Mouse (Mus musculus): Measurements from ENCODE around the gene Fosb. TPM values are rescaled to one million over a fixed set of nuclear protein-coding genes. Genes with fewer than 3 reads are reported as not detected.

Fosb gene
- polyA plus RNA-seq, 1 experiment from 2014 or later: not detected

GRCm38 (mm10) chr7:19342481-19343027 is 32.7 kb upstream of the Fosb start:
- Histone ChIP-seq H3K4me1 (peaks cover 46% of the 10 kb centered on the region), H3K4me3 (peak overlapping the region; percentile 68), H3K27me3 (replicated peaks; ENCODE audit: low read depth, poor library complexity, severe bottlenecking) (peaks cover 19% of the 10 kb centered on the region), H3K9me3 (no peaks in the 10 kb centered on the region), H3K36me3 (replicated peaks) (peaks cover 5% of the 10 kb centered on the region), H3K27ac (replicated peaks) (0 out of 2 replicates have a peak overlapping the region, but pooled peaks have one; percentile 57)
- DNase-seq (ENCODE audit: low spot score): peak; percentile 89
- under 1% methylated on average over 27 of the region's 27 CpGs for WGBS

- peak overlapping the region; percentile 57; the same call in 1 of the 2 replicates for H3K27ac ChIP-seq (replicated peaks)
- DNase-seq (ENCODE audit: low spot score): peak; percentile 58
- peaks cover 19% of the 10 kb centered on the region for H3K27me3 ChIP-seq (replicated peaks; ENCODE audit: low read depth, poor library complexity, severe bottlenecking)
- H3K36me3 ChIP-seq (replicated peaks): 0 out of 2 replicates have a peak, but pooled peaks cover 1% of the 10 kb centered on the region
- 1% methylated on average over 41 of the region's 41 CpGs for WGBS
- H3K9me3 ChIP-seq: no peaks in the 10 kb centered on the region
- H3K4me3 ChIP-seq: peak overlapping the region; percentile 68
- H3K4me1 ChIP-seq: peaks cover 46% of the 10 kb centered on the region
Measured at GRCm38 (mm10) chr7:19341761-19342409, 32.0 kb upstream of the Fosb start.

GRCm38 (mm10) chr7:19341250-19341649 is 31.4 kb upstream of the Fosb start:
- Histone ChIP-seq H3K4me3 (peak overlapping the region; percentile 68), H3K9me3 (no peaks in the 10 kb centered on the region), H3K36me3 (replicated peaks) (no peaks in the 10 kb centered on the region), H3K4me1 (peaks cover 43% of the 10 kb centered on the region), H3K27ac (replicated peaks) (no peak overlapping the region), H3K27me3 (replicated peaks; ENCODE audit: low read depth, poor library complexity, severe bottlenecking) (peaks cover 19% of the 10 kb centered on the region)
- WGBS: 25% methylated on average over 10 of the region's 10 CpGs
- DNase-seq (ENCODE audit: low spot score): no peak

DNA sequence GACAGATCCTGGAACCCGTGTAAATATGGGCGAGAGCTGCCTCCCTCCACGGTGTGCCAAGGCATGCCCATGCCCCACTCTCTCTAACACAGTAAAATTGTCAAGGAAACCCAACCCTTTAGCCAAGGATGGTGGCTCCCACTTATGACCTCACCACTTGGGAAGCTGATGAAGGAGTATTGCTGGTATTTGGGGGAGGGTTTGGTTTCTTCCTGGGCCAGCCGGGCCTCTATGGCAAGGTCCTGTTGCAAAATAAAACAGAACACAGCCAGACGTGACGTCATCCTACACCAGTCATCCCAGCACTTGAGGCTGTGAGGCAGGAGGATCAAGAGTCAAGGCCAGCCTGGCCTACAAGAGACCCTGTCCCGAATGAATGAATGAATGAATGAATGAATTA is 28.7 kb upstream of the Fosb start:
- no peak for DNase-seq (ENCODE audit: low spot score)
- Histone ChIP-seq H3K27ac (replicated peaks) (no peak overlapping the region), H3K4me1 (peaks cover 31% of the 10 kb centered on the region), H3K9me3 (no peaks in the 10 kb centered on the region), H3K27me3 (replicated peaks; ENCODE audit: low read depth, poor library complexity, severe bottlenecking) (peaks cover 28% of the 10 kb centered on the region), H3K4me3 (no peak overlapping the region), H3K36me3 (replicated peaks) (no peaks in the 10 kb centered on the region)
- WGBS: 76% methylated on average over 7 of the region's 7 CpGs

DNA sequence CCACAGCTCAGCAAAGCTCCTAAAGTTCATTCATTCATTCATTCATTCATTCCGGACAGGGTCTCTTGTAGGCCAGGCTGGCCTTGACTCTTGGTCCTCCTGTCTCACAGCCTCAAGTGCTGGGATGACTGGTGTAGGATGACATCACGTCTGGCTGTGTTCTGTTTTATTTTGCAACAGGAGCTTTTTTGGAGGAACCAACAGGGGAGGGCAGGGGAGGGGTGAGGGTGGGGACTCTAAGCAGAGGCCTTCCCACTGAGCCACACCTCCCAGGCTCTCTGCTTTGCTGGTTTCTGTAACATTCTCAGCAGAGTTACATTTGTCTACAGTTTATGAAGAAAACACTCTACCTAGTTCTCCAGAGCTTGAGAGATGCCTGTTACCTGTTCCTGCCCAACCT is 28.2 kb upstream of the Fosb start:
- 62% methylated on average over 2 of the region's 2 CpGs for WGBS

DNA sequence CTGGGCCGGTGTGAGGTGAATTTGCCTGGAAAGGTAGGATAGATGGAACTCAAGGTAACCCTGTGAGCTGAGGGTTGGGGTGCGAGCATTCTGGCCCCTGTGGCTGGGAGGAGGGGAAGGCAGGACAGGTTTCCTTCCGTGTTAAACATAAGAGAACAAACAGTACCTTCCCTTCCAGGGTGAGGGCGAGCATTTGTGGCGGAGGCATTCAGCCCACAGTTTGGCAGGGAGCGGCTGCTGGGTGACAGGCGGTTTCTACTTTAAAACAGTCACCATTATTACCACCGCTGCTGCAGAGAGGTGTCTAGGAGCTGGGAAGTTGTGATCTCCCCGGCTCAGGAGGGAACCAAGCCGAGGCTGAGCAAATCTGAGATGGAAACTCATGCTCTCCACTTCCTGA is 27.3 kb upstream of the Fosb start:
- peaks cover 30% of the 10 kb centered on the region for H3K4me1 ChIP-seq
- H3K4me3 ChIP-seq: no peak overlapping the region
- 63% methylated on average over 10 of the region's 10 CpGs for WGBS
- no peak overlapping the region for H3K27ac ChIP-seq (replicated peaks)
- H3K27me3 ChIP-seq (replicated peaks; ENCODE audit: low read depth, poor library complexity, severe bottlenecking): peaks cover 29% of the 10 kb centered on the region
- no peak for DNase-seq (ENCODE audit: low spot score)
- H3K9me3 ChIP-seq: no peaks in the 10 kb centered on the region
- no peaks in the 10 kb centered on the region for H3K36me3 ChIP-seq (replicated peaks)

More for the DNA sequence above, 28.2 kb upstream of the Fosb start:
- DNase-seq (ENCODE audit: low spot score): no peak
- Histone ChIP-seq H3K27me3 (replicated peaks; ENCODE audit: low read depth, poor library complexity, severe bottlenecking) (peaks cover 28% of the 10 kb centered on the region), H3K36me3 (replicated peaks) (no peaks in the 10 kb centered on the region), H3K4me1 (peaks cover 33% of the 10 kb centered on the region), H3K9me3 (no peaks in the 10 kb centered on the region), H3K4me3 (no peak overlapping the region), H3K27ac (replicated peaks) (no peak overlapping the region)

DNA sequence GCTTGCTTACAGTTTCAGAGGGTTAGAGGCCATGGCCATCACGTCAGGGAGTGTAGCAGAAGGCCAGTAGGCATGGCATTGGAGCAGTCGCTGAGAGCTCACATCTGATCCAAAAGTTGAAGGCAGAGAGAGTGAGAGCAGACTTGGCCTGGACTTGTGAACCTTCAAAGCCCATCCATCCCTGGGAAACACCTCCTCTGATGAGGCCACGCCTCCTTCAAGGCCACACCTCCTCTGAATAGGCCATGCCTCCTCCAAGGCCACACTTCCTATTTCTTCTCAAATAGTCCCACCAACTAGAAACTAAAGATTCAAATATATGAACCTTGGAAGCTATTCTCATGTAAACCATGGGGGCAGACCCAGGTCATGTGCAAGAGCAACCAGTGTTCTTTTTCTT is 25.7 kb upstream of the Fosb start:
- Histone ChIP-seq H3K36me3 (replicated peaks) (no peaks in the 10 kb centered on the region), H3K4me3 (no peak overlapping the region), H3K4me1 (peaks cover 19% of the 10 kb centered on the region), H3K27ac (replicated peaks) (no peak overlapping the region), H3K27me3 (replicated peaks; ENCODE audit: low read depth, poor library complexity, severe bottlenecking) (peaks cover 27% of the 10 kb centered on the region), H3K9me3 (no peaks in the 10 kb centered on the region)
- 42% methylated on average over 3 of the region's 3 CpGs for WGBS
- no peak for DNase-seq (ENCODE audit: low spot score)

DNA sequence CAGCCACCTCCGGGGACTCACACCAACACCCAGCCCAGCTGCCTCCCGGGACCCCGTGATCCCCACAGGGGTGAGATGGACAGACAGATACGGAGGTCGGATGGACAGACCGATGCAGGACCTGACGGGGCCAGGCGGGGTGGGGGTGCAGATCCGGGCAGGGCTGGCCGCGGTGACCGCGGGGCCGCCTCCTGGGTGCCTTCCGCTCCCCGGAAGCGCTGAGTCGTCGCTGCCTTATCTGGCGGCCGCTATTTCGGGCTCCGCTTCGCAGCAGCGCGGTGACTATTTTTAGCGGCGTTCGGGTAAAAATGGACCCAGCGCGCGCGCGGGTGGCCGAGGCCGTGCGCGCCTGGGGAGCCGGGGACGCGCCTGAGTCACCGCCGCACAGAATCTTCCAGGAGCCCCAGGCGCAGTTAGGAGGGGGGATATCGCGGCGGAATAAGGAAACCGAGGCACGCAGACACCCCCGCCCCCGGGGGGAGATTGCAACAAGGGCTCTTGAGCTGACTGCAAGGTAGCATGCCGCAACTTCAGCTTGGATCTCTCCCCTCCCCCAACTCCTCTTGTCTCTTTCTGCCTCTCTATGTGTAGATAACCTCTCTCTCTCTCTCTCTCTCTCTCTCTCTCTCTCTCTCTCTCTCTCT is 23.0 kb upstream of the Fosb start:
- Histone ChIP-seq H3K27ac (replicated peaks) (peak overlapping the region; percentile 84), H3K9me3 (no peaks in the 10 kb centered on the region)

GRCm38 (mm10) chr7:19331910-19332309 is 22.1 kb upstream of the Fosb start:
- Histone ChIP-seq H3K27ac (replicated peaks) (no peak overlapping the region), H3K27me3 (replicated peaks; ENCODE audit: low read depth, poor library complexity, severe bottlenecking) (peaks cover 39% of the 10 kb centered on the region), H3K4me1 (peaks cover 25% of the 10 kb centered on the region), H3K36me3 (replicated peaks) (no peaks in the 10 kb centered on the region), H3K9me3 (no peaks in the 10 kb centered on the region), H3K4me3 (peak overlapping the region; percentile 16; the same call in 1 of the 2 replicates)
- no peak for DNase-seq (ENCODE audit: low spot score)
- WGBS: 65% methylated on average over 2 of the region's 2 CpGs

More for the DNA sequence above, 23.0 kb upstream of the Fosb start:
- WGBS: under 1% methylated on average over 52 of the region's 52 CpGs
- Histone ChIP-seq H3K4me3 (peak overlapping the region; percentile 69), H3K27me3 (replicated peaks; ENCODE audit: low read depth, poor library complexity, severe bottlenecking) (peaks cover 39% of the 10 kb centered on the region), H3K4me1 (peaks cover 16% of the 10 kb centered on the region), H3K36me3 (replicated peaks) (no peaks in the 10 kb centered on the region)
- peak; percentile 68 for DNase-seq (ENCODE audit: low spot score)

DNA sequence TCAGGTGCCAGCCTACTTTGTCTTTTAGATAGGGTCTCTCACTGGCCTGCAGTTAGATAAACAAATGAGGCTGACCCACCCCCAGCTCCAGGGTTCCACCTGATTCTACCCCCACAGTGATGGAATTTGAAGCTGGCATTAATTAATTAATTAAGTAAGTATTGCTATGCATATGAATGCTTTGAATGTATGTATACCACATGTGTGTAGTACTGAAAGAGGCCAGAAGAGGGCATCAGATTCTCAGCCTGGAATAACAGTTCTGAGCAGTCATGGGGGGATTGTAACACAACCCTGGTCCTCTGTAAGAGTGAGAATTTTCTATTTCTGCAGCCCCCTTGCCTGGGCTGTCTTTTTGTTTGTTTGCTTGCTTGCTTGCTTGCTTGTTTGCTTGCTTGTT is 18.6 kb upstream of the Fosb start:
- Histone ChIP-seq H3K27ac (replicated peaks) (no peak overlapping the region), H3K36me3 (replicated peaks) (no peaks in the 10 kb centered on the region), H3K27me3 (replicated peaks; ENCODE audit: low read depth, poor library complexity, severe bottlenecking) (peaks cover 38% of the 10 kb centered on the region), H3K9me3 (no peaks in the 10 kb centered on the region), H3K4me3 (no peak overlapping the region), H3K4me1 (peaks cover 32% of the 10 kb centered on the region)
- DNase-seq (ENCODE audit: low spot score): no peak

DNA sequence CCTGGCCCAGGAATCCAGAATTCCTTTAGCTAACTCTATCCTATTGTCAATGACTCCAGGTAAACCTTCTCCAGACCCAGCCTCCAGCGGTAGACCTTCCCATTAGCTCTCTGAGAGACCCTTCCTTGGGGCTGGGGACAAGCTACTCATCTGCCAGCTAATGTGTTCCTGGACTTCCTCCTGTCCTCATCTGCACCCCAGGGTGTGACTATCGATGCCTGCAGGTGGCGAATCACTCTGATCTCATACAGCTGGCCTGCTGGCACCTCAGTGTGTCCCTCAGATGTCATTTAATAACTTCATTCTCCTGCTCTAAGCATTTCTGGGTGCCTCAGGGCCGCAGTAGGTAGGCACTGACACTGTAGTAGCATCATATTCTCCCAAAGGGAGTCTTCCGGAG is 17.9 kb upstream of the Fosb start:
- Histone ChIP-seq H3K9me3 (no peaks in the 10 kb centered on the region), H3K4me1 (peaks cover 27% of the 10 kb centered on the region), H3K4me3 (no peak overlapping the region), H3K27me3 (replicated peaks; ENCODE audit: low read depth, poor library complexity, severe bottlenecking) (peaks cover 42% of the 10 kb centered on the region), H3K27ac (replicated peaks) (0 out of 2 replicates have a peak overlapping the region, but pooled peaks have one; percentile 78), H3K36me3 (replicated peaks) (no peaks in the 10 kb centered on the region)
- WGBS: 77% methylated on average over 5 of the region's 5 CpGs
- no peak for DNase-seq (ENCODE audit: low spot score)

- peak; percentile 90 for DNase-seq (ENCODE audit: low spot score)
- WGBS: under 1% methylated on average over 22 of the region's 22 CpGs
- peak overlapping the region; percentile 58 for H3K4me3 ChIP-seq
- no peaks in the 10 kb centered on the region for H3K9me3 ChIP-seq
- H3K4me1 ChIP-seq: peaks cover 25% of the 10 kb centered on the region
- no peaks in the 10 kb centered on the region for H3K36me3 ChIP-seq (replicated peaks)
- peaks cover 42% of the 10 kb centered on the region for H3K27me3 ChIP-seq (replicated peaks; ENCODE audit: low read depth, poor library complexity, severe bottlenecking)
- H3K27ac ChIP-seq (replicated peaks): peak overlapping the region; percentile 78
Measured at GRCm38 (mm10) chr7:19327128-19327527, 17.3 kb upstream of the Fosb start.

GRCm38 (mm10) chr7:19326359-19326758 is 16.5 kb upstream of the Fosb start:
- WGBS: under 1% methylated on average over 20 of the region's 20 CpGs
- H3K4me3 ChIP-seq: peak overlapping the region; percentile 58
- no peaks in the 10 kb centered on the region for H3K36me3 ChIP-seq (replicated peaks)
- H3K9me3 ChIP-seq: no peaks in the 10 kb centered on the region
- H3K27ac ChIP-seq (replicated peaks): peak overlapping the region; percentile 78
- peaks cover 31% of the 10 kb centered on the region for H3K4me1 ChIP-seq
- peak; percentile 93 for DNase-seq (ENCODE audit: low spot score)
- H3K27me3 ChIP-seq (replicated peaks; ENCODE audit: low read depth, poor library complexity, severe bottlenecking): peaks cover 40% of the 10 kb centered on the region

All from embryonic facial prominence, embryonic 10.5 days (tissue).